Mouse (Mus musculus) midbrain, embryonic 11.5 days (tissue): ENCODE results near the gene Antxr1. TPM values are rescaled to one million over a fixed set of nuclear protein-coding genes. Genes with fewer than 3 reads are reported as not detected.

Experiments
- ATAC-seq: fragments of 200-750 bp; cut with Nextera tagmentation; 2 replicates; pipeline ENCODE4 v1.8.0; 2017; ENCODE audit warnings: moderate TSS enrichment, moderate library complexity; ENCODE audit not compliant: low FRiP score
- DNase-seq: peaks from one replicate; pipeline ENCODE4 v3.0.0; 2015; ENCODE audit warnings: low spot score; ENCODE audit errors: missing footprints
- H3K27ac ChIP-seq: fragments of 300-500 bp; sonication (generic); 2 replicates; pipeline ENCODE4 v1.5.1; 2014; ENCODE audit warnings: low read depth, low read length
- H3K27me3 ChIP-seq: fragments of 300-500 bp; sonication (generic); 2 replicates; pipeline ENCODE4 v1.6.1; 2014; ENCODE audit warnings: mild to moderate bottlenecking, low read length, moderate library complexity, mixed read lengths; ENCODE audit not compliant: control insufficient read depth, insufficient read depth
- H3K36me3 ChIP-seq: fragments of 300-500 bp; sonication (generic); 2 replicates; pipeline ENCODE4 v1.6.1; 2014; ENCODE audit warnings: mild to moderate bottlenecking, low read length, moderate library complexity, mixed read lengths; ENCODE audit not compliant: control insufficient read depth, insufficient read depth
- H3K4me1 ChIP-seq: fragments of 300-500 bp; sonication (generic); 2 replicates; pipeline ENCODE4 v1.6.1; 2014; ENCODE audit warnings: low read length; ENCODE audit not compliant: control insufficient read depth, insufficient read depth
- H3K4me2 ChIP-seq: fragments of 300-500 bp; sonication (generic); 2 replicates; pipeline ENCODE4 v1.6.1; 2014; ENCODE audit warnings: mild to moderate bottlenecking, moderate library complexity
- H3K4me3 ChIP-seq: fragments of 300-500 bp; sonication (generic); 2 replicates; pipeline ENCODE4 v1.5.1; 2014; ENCODE audit warnings: low read depth, low read length
- H3K9ac ChIP-seq: fragments of 300-500 bp; sonication (generic); 2 replicates; pipeline ENCODE4 v1.6.1; 2014; ENCODE audit warnings: low read length
- H3K9me3 ChIP-seq: fragments of 300-500 bp; sonication (generic); 2 replicates; pipeline ENCODE4 v1.6.1; 2016; ENCODE audit warnings: low read length; ENCODE audit not compliant: control insufficient read depth
- WGBS: fragments of 180-500 bp; shearing (Covaris S2); extraction: QIAGEN DNeasy Blood & Tissue Kit; methylation state at CpG from one replicate; pipeline ENCODE4 v1.1.7; 2014; 5-methylcytosine and 5-hydroxymethylcytosine counted together
- polyA plus RNA-seq: library from polyadenylated mRNA; unstranded; fragments of >200 nt; fragmentation: Nextera tagmentation; extraction: Ambion mirVana; gene quantifications from 2 replicates; pipeline ENCODE4 v1.2.1, GENCODE M21; 2014

Antxr1 gene
- polyA plus RNA-seq, 1 experiment from 2014 or later: 4.9 TPM

DNA sequence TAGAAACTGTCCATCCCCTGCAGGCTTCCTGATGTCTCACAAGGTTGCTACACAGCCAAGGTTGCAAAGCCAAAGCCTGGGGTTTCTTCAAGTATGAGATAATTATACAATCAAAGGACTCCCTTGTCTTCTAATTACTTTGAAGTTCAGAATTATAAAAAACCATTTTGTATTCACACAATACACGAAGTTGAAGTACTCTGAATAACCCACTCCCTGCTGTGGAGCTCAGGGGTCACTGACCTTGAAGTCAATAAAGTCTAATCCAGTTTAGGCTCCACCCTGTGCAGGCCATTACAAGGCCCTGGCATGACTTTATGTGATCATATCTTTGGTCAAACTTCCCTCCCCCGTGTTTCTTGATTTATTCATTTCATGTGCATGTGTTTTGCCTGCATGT is 73.0 kb downstream of the Antxr1 start:
- H3K36me3 ChIP-seq: no peaks in the 10 kb centered on the region
- no peak for ATAC-seq
- 29% methylated on average over 2 of the region's 2 CpGs for WGBS
- no peaks in the 10 kb centered on the region for H3K27me3 ChIP-seq
- H3K9ac ChIP-seq: no peak overlapping the region
- H3K4me3 ChIP-seq: no peak overlapping the region
- no peak overlapping the region for H3K4me2 ChIP-seq
- H3K27ac ChIP-seq: no peak overlapping the region
- no peaks in the 10 kb centered on the region for H3K4me1 ChIP-seq
- H3K9me3 ChIP-seq: no peaks in the 10 kb centered on the region
- DNase-seq: no peak

DNA sequence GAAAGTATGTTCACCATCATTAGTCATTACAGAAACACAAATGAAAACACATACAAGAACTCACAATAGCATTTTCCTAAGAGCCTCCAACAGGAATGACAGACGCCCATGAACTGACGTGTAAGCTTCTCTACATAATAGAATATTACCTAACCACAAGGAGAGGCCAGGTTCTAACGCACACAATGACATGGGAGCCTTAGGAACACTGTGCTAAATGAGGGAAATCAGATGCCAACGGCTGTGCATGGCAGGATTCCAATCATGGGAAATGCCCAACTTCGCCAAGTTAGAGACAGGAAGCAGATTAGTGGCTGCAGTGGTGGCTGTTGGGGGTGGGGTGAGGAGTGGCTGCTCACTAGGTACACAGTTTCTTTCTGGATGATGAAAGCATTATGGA is 76.6 kb downstream of the Antxr1 start:
- 75% methylated on average over 5 of the region's 5 CpGs for WGBS
- Histone ChIP-seq H3K4me3 (no peak overlapping the region), H3K4me2 (no peak overlapping the region), H3K27ac (no peak overlapping the region), H3K36me3 (no peaks in the 10 kb centered on the region), H3K9ac (no peak overlapping the region), H3K9me3 (no peaks in the 10 kb centered on the region), H3K27me3 (no peaks in the 10 kb centered on the region), H3K4me1 (no peaks in the 10 kb centered on the region)
- DNase-seq (peak; percentile 59), ATAC-seq (no peak)

- no peak overlapping the region for H3K4me3 ChIP-seq
- 77% methylated on average over 7 of the region's 7 CpGs for WGBS
- no peak for ATAC-seq
- H3K4me2 ChIP-seq: no peak overlapping the region
- H3K27me3 ChIP-seq: no peaks in the 10 kb centered on the region
- H3K36me3 ChIP-seq: no peaks in the 10 kb centered on the region
- no peaks in the 10 kb centered on the region for H3K4me1 ChIP-seq
- H3K27ac ChIP-seq: no peak overlapping the region
- no peak for DNase-seq
- H3K9me3 ChIP-seq: no peaks in the 10 kb centered on the region
- H3K9ac ChIP-seq: no peak overlapping the region
Measured at GRCm38 (mm10) chr6:87257981-87258775, 77.4 kb downstream of the Antxr1 start.

GRCm38 (mm10) chr6:87257471-87257870 is 78.2 kb downstream of the Antxr1 start:
- H3K4me3 ChIP-seq: no peak overlapping the region
- ATAC-seq (no peak), DNase-seq (no peak)
- no peaks in the 10 kb centered on the region for H3K36me3 ChIP-seq
- 96% methylated on average over 4 of the region's 4 CpGs for WGBS
- H3K27me3 ChIP-seq: no peaks in the 10 kb centered on the region
- H3K9me3 ChIP-seq: no peaks in the 10 kb centered on the region
- H3K4me2 ChIP-seq: no peak overlapping the region
- H3K4me1 ChIP-seq: no peaks in the 10 kb centered on the region
- no peak overlapping the region for H3K9ac ChIP-seq
- no peak overlapping the region for H3K27ac ChIP-seq

DNA sequence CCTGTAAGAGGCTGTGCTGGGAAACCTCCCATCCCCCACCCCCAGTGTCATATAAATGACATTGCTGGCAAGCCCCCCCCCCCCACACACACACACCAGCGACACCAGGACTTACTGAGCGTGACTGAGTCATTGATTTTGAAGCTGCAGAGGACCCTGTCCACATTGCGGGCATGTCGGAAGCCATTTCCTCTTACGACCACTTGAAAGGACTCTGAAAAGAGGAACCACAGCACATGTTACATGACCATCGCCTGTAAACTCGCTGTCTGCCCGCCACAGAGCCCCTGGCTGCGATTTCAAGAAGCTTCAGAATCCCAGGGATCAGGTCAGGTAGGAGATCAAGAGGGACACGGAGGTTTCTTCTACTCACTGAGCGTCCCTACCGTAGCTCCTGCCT is 80.0 kb downstream of the Antxr1 start:
- no peaks in the 10 kb centered on the region for H3K27me3 ChIP-seq
- H3K4me3 ChIP-seq: no peak overlapping the region
- H3K36me3 ChIP-seq: no peaks in the 10 kb centered on the region
- H3K9me3 ChIP-seq: no peaks in the 10 kb centered on the region
- no peak for DNase-seq
- ATAC-seq: no peak
- H3K27ac ChIP-seq: no peak overlapping the region
- no peak overlapping the region for H3K4me2 ChIP-seq
- 80% methylated on average over 12 of the region's 12 CpGs for WGBS
- H3K4me1 ChIP-seq: 0 out of 2 replicates have a peak, but pooled peaks cover 3% of the 10 kb centered on the region
- H3K9ac ChIP-seq: no peak overlapping the region

GRCm38 (mm10) chr6:87254756-87255155 is 80.9 kb downstream of the Antxr1 start:
- 23% methylated on average over 7 of the region's 7 CpGs for WGBS
- no peaks in the 10 kb centered on the region for H3K36me3 ChIP-seq
- H3K27me3 ChIP-seq: no peaks in the 10 kb centered on the region
- H3K27ac ChIP-seq: no peak overlapping the region
- no peak overlapping the region for H3K9ac ChIP-seq
- no peak for ATAC-seq
- H3K9me3 ChIP-seq: no peaks in the 10 kb centered on the region
- H3K4me1 ChIP-seq: 0 out of 2 replicates have a peak, but pooled peaks cover 3% of the 10 kb centered on the region
- DNase-seq: no peak
- H3K4me3 ChIP-seq: no peak overlapping the region
- no peak overlapping the region for H3K4me2 ChIP-seq

DNA sequence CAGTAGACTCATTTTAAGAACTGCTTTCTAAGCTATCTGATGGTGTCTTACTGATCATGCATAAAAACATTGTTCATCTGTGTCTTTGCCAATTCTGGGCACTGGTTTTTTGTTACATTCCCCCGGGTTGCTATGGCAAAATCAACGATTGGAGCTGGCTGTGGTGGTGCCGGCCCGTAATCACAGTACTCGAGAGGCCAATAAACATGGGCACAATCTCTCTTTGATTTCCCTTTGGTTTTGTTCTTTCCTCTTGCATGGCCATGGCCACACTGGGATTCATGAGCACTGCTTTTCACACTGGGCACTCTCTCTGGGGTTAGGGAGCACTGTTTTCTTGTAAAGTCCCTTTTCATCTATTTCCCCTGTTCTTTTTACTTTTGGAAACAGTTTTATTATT is 83.9 kb downstream of the Antxr1 start:
- Histone ChIP-seq H3K4me1 (0 out of 2 replicates have a peak, but pooled peaks cover 3% of the 10 kb centered on the region), H3K27ac (no peak overlapping the region), H3K27me3 (no peaks in the 10 kb centered on the region), H3K9ac (no peak overlapping the region), H3K9me3 (no peaks in the 10 kb centered on the region), H3K4me2 (no peak overlapping the region), H3K36me3 (no peaks in the 10 kb centered on the region), H3K4me3 (no peak overlapping the region)
- ATAC-seq (no peak), DNase-seq (no peak)
- 54% methylated on average over 5 of the region's 5 CpGs for WGBS

GRCm38 (mm10) chr6:87250701-87251100 is 84.9 kb downstream of the Antxr1 start:
- no peak for ATAC-seq
- Histone ChIP-seq H3K27me3 (no peaks in the 10 kb centered on the region), H3K4me2 (no peak overlapping the region), H3K36me3 (no peaks in the 10 kb centered on the region), H3K9ac (no peak overlapping the region), H3K9me3 (no peaks in the 10 kb centered on the region), H3K27ac (no peak overlapping the region), H3K4me3 (no peak overlapping the region), H3K4me1 (0 out of 2 replicates have a peak, but pooled peaks cover 3% of the 10 kb centered on the region)
- 93% methylated on average over 3 of the region's 3 CpGs for WGBS
- DNase-seq: no peak

DNA sequence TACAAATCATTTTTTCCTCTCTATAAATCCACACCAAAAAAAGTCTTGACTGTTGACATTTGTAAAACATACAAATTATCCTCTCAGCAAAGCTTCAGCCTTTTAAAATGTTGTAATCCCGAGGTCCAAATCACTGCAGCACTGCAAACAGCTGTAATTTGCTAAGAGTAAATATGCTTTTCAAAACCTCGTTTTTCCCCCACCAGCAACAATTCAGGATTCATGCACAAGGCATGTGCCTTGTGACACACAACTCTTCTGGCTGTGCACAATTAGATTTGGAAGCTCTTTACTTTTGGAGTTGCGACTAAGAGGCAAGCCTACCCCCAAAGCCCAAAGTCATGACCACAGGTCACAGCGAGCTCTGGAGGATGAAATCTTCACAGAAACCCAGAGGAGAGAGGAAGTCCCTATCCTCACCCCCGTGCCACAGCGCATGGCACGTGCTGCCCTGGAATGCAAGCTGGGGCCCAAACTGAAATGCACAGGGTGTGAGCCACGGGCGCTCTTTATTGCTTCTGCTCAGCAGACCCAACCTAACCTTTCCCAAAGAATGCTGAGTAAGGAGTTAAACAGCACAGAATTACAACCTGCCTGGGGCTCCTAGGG is 87.3 kb downstream of the Antxr1 start:
- 86% methylated on average over 9 of the region's 9 CpGs for WGBS
- Histone ChIP-seq H3K9ac (no peak overlapping the region), H3K4me2 (no peak overlapping the region), H3K4me3 (no peak overlapping the region), H3K9me3 (no peaks in the 10 kb centered on the region), H3K4me1 (peaks cover 6% of the 10 kb centered on the region; the same call in 1 of the 2 replicates), H3K27ac (no peak overlapping the region), H3K36me3 (no peaks in the 10 kb centered on the region), H3K27me3 (no peaks in the 10 kb centered on the region)
- ATAC-seq (no peak), DNase-seq (no peak)
